Mouse (Mus musculus): ENCODE data around the gene Cog1. TPM values are rescaled to one million over a fixed set of nuclear protein-coding genes. Genes with fewer than 3 reads are reported as not detected.

Cog1 gene
- total RNA-seq, 1 experiment from 2014 or later = 19.2 TPM

GRCm38 (mm10) chr11:113661835-113662351 is 12.9 kb downstream of the Cog1 start:
- ATAC-seq (replicated peaks; ENCODE audit: low read depth, poor library complexity, severe bottlenecking) = peak; percentile 24

GRCm38 (mm10) chr11:113664279-113664678 is 15.3 kb downstream of the Cog1 start:
- no peak for ATAC-seq (replicated peaks; ENCODE audit: low read depth, poor library complexity, severe bottlenecking)

GRCm38 (mm10) chr11:113666205-113666604 is 17.2 kb downstream of the Cog1 start:
- ATAC-seq (replicated peaks; ENCODE audit: low read depth, poor library complexity, severe bottlenecking) = no peak

- peak; percentile 53 for ATAC-seq (replicated peaks; ENCODE audit: low read depth, poor library complexity, severe bottlenecking)
These were observed 17.7 kb downstream of the Cog1 start for GRCm38 (mm10) chr11:113666648-113667047.

- no peak for ATAC-seq (replicated peaks; ENCODE audit: low read depth, poor library complexity, severe bottlenecking)
These were observed 18.2 kb downstream of the Cog1 start for GRCm38 (mm10) chr11:113667122-113667521.

GRCm38 (mm10) chr11:113667704-113668103 is 18.7 kb downstream of the Cog1 start:
- ATAC-seq (replicated peaks; ENCODE audit: low read depth, poor library complexity, severe bottlenecking) = no peak

- no peak for ATAC-seq (replicated peaks; ENCODE audit: low read depth, poor library complexity, severe bottlenecking)
These were observed 19.9 kb downstream of the Cog1 start for GRCm38 (mm10) chr11:113668857-113669256.

GRCm38 (mm10) chr11:113669711-113670110 is 20.7 kb downstream of the Cog1 start:
- ATAC-seq (replicated peaks; ENCODE audit: low read depth, poor library complexity, severe bottlenecking) = no peak

GRCm38 (mm10) chr11:113673614-113674013 is 24.6 kb downstream of the Cog1 start:
- no peak for ATAC-seq (replicated peaks; ENCODE audit: low read depth, poor library complexity, severe bottlenecking)

- no peak for ATAC-seq (replicated peaks; ENCODE audit: low read depth, poor library complexity, severe bottlenecking)
These were observed 25.6 kb downstream of the Cog1 start for GRCm38 (mm10) chr11:113674595-113674994.

- ATAC-seq (replicated peaks; ENCODE audit: low read depth, poor library complexity, severe bottlenecking) = no peak
These were observed 27.9 kb downstream of the Cog1 start for GRCm38 (mm10) chr11:113676847-113677246.

GRCm38 (mm10) chr11:113677378-113677777 is 28.4 kb downstream of the Cog1 start:
- ATAC-seq (replicated peaks; ENCODE audit: low read depth, poor library complexity, severe bottlenecking) = no peak

- no peak for ATAC-seq (replicated peaks; ENCODE audit: low read depth, poor library complexity, severe bottlenecking)
These were observed 29.4 kb downstream of the Cog1 start for GRCm38 (mm10) chr11:113678373-113678772.

GRCm38 (mm10) chr11:113680954-113681353 is 32.0 kb downstream of the Cog1 start:
- ATAC-seq (replicated peaks; ENCODE audit: low read depth, poor library complexity, severe bottlenecking) = peak; percentile 16

GRCm38 (mm10) chr11:113681979-113682378 is 33.0 kb downstream of the Cog1 start:
- ATAC-seq (replicated peaks; ENCODE audit: low read depth, poor library complexity, severe bottlenecking) = no peak

- peak; percentile 50 for ATAC-seq (replicated peaks; ENCODE audit: low read depth, poor library complexity, severe bottlenecking)
These were observed 34.1 kb downstream of the Cog1 start for GRCm38 (mm10) chr11:113682897-113683626.

- ATAC-seq (replicated peaks; ENCODE audit: low read depth, poor library complexity, severe bottlenecking) = peak; percentile 6; the same call in 1 of the 2 replicates
These were observed 34.6 kb downstream of the Cog1 start for GRCm38 (mm10) chr11:113683627-113683956.

- peak; percentile 85 for ATAC-seq (replicated peaks; ENCODE audit: low read depth, poor library complexity, severe bottlenecking)
These were observed 35.2 kb downstream of the Cog1 start, which contains the start of the genes Fam104a and D11Wsu47e for GRCm38 (mm10) chr11:113683957-113684706. Gene Fam104a (minus strand): TSS chr11:113684155. Gene D11Wsu47e (plus strand): TSS chr11:113684412.

- no peak for ATAC-seq (replicated peaks; ENCODE audit: low read depth, poor library complexity, severe bottlenecking)
These were observed 35.9 kb downstream of the Cog1 start for GRCm38 (mm10) chr11:113684707-113685426.

GRCm38 (mm10) chr11:113687031-113687430 is 38.1 kb downstream of the Cog1 start:
- ATAC-seq (replicated peaks; ENCODE audit: low read depth, poor library complexity, severe bottlenecking) = no peak

Measured in common myeloid progenitor, adult 5-6 weeks (primary cell).